Mouse (Mus musculus) T-helper 2 cell (primary cell): ENCODE measurements around the gene Asap3.

ENCODE experiments used
- in situ Hi-C: fragments of 300-600 bp; cut with MboI, MseI; formaldehyde crosslinking; loops from one replicate; pipeline ENCODE4 v1.15.1; 2025; ENCODE audit warnings: high pct_unique_total_duplicates

The Asap3 gene

DNA sequence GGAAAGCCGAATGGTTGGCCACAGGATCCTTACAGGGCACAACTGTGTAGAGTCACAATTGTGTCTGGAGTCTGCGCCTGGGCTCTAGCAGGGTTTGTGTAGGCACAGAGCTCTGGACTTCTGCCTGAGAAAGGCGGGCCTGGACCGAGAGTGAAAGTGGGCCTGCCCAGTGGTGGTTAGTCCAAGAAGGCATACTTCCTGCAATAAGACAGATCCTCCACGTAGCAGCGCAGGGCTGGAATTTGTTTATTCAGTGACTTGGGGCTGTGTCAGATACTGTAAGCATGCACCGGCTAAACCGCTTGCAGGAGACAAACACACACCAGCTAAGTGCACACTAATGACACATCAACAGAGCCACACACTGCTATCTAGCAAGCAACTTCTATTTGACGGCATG is 43.6 kb downstream of the Asap3 start:
- in situ Hi-C loops: no loop called here

GRCm38 (mm10) chr4:136255919-136256318 is 49.8 kb downstream of the Asap3 start:
- in situ Hi-C loops: no loop called here

DNA sequence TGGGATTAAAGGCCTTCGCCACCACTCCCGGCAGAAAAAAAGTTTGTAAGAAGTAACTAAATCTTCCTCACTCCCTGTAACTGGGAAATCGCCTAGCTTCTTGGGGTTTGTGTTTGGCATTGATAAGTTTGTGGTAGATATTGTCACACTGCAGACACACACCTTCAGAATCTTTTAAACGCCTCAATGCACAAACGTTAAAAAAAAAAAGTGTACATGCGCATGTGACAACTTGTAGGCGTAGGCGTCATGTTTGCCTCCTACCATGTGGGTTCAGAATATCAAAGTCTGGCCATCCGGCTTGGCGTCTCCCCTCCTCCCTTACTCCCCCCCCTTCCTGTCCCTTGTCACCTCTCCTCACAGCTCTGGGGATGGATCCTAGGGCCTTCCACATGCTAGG is 50.5 kb downstream of the Asap3 start:
- in situ Hi-C loops: no loop called here

- in situ Hi-C loops: no loop called here
These were observed 53.8 kb downstream of the Asap3 start for GRCm38 (mm10) chr4:136259916-136260315.

GRCm38 (mm10) chr4:136260491-136261180 is 54.5 kb downstream of the Asap3 start:
- in situ Hi-C loops: no loop called here

DNA sequence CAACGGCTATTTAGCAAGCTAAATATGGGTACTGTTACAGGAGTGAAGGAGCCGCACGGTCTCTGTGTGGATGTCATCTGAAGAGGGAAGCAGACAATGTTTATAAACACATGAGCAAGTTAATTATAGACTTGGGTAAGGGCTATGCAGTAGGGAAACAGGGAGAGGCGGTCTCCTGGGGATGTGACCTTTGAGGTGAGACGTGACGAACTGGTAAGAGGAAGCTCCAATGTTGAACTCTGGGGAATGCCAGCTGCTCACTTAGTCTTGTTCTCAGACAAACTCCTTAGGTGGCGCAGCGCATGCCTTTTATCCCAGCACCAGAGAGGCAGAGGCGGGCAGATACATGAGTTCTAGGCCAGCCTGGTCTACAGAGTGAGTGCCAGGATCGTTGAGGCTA is 55.7 kb downstream of the Asap3 start:
- in situ Hi-C loops: no loop called here

GRCm38 (mm10) chr4:136263555-136263954 is 57.4 kb downstream of the Asap3 start:
- in situ Hi-C loops: no loop called here

- in situ Hi-C loops: no loop called here
These were observed 60.7 kb downstream of the Asap3 start for GRCm38 (mm10) chr4:136266716-136267343.

- in situ Hi-C loops: no loop called here
These were observed 62.7 kb downstream of the Asap3 start for GRCm38 (mm10) chr4:136268912-136269311.

DNA sequence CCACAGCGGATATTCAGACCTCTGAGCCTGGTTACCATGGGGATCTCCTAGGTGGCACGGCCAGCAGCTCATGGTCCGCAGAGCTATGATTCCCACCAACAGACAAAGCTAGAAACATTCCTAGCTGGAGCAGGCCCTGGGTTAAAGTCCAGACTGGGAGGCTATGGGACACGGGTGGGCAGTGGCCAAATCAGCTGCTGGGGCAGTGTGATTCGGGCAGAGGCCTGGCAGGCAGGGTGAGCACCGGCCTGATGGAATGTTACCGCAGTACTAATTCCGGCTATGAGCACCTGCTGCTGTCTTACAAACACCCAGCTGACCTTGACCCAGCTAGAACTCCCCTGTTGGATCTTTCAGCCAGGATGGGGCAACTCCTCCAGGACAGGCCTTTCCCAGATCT is 64.5 kb downstream of the Asap3 start:
- in situ Hi-C loops: no loop called here

DNA sequence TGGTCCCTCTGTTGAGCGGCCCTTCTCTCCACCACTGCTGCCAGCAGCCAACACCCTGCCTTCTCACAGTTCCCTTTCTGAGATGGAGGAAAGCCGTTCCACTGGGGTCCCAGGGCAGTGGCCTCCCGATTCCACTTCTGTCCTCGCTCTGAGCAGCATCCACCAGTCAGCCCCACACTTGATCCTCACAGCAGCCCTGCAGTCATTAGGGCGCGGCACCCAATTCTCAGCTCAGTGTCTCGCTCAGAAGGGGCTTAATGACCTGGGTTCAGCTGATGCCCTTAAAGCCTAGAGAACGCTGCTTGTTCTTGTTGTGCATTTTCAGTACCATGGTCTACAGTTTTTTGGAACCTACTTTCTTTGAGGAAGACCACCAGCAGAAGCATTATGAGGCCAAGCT is 74.9 kb downstream of the Asap3 start:
- in situ Hi-C loops: no loop called here

DNA sequence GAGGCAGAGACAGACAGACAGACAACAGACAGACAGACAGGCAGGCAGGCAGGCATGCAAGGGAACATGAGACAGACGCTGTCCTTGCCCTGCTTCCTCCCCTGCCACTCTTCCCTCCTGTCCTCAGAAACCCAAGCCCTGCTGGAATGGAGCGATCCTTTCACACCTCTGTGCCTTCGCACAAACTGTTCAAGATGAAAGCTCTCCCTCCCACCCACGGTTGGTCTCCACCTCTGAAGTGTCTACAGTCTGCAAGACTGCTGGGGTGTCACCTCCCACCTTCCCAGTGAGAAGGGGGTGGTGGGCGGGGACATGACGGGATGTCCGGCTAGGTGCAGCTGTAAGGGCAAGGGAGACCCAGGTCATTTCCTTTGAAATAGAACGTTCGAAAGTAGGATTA is 75.4 kb downstream of the Asap3 start:
- in situ Hi-C loops: no loop called here

- in situ Hi-C loops: no loop called here
These were observed 76.7 kb downstream of the Asap3 start for GRCm38 (mm10) chr4:136282621-136283480.

DNA sequence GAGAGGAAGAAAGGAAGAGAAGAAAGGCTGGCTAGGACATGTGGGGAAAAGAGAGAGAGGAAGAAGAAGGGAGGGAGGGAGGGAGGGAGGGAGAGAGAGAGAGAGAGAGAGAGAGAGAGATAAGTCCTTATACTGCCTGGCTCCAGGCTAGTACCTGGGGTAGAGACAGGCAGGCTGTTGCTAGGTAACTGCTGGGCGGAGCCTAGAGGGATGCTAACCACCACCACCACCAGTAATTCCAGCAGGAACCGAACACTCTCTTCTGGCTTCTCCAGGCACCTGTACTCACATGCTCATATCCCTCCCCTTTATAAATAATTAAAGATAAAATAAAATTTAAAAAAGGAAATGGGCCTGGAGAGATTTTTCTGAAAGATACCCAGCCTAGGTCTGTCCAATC is 77.6 kb downstream of the Asap3 start:
- in situ Hi-C loops: no loop called here

DNA sequence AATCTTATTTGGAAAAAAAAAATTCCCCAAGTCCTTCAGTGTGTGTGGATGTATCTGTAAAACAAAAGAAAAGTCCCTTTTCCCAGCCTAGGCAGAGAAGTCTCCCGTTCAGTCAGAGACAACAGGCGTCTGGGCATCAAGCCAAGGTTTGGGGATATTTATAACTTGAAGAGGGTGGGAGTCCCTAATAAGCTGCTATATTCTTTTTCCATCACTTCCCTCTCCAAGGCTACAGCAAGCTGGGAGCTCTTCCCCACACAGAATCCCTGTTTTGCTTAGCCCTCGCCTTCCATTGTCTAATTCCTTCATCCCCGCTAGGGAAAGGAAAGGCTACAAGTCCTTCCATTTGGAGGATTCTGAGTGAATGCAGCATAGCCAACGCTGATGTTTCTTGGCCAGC is 78.3 kb downstream of the Asap3 start, which contains the start of gene Zfp46:
Gene Zfp46, plus strand, starts transcription at position 229 of the 400 bp plus-strand sequence.
- in situ Hi-C loops: no loop called here

GRCm38 (mm10) chr4:136284891-136285290 is 78.7 kb downstream of the Asap3 start:
- in situ Hi-C loops: no loop called here

DNA sequence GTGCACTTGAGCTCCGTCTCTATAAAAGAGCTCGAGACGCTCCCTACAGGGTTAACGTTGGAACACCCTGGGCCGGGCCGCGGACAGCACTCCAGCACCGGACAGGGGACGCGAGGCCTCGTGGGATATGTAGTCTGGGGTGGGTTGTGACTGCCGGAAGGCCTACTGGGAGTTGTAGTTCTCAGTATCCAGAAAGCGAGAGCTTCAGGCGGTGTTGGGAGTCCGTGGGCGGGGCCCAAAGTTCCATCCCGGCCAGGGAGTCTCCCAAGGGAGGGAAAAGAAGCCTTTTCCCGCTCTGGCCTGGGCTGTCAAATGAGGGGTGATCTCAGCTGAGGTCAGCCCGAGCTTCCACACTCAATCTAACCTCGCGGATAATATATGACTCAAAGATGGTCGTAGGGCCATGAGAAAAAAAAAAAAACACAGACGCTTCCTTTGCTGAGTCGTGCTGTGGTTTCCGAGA is 79.2 kb downstream of the Asap3 start:
- in situ Hi-C loops: no loop called here

GRCm38 (mm10) chr4:136285811-136286371 is 79.7 kb downstream of the Asap3 start:
- in situ Hi-C loops: no loop called here

DNA sequence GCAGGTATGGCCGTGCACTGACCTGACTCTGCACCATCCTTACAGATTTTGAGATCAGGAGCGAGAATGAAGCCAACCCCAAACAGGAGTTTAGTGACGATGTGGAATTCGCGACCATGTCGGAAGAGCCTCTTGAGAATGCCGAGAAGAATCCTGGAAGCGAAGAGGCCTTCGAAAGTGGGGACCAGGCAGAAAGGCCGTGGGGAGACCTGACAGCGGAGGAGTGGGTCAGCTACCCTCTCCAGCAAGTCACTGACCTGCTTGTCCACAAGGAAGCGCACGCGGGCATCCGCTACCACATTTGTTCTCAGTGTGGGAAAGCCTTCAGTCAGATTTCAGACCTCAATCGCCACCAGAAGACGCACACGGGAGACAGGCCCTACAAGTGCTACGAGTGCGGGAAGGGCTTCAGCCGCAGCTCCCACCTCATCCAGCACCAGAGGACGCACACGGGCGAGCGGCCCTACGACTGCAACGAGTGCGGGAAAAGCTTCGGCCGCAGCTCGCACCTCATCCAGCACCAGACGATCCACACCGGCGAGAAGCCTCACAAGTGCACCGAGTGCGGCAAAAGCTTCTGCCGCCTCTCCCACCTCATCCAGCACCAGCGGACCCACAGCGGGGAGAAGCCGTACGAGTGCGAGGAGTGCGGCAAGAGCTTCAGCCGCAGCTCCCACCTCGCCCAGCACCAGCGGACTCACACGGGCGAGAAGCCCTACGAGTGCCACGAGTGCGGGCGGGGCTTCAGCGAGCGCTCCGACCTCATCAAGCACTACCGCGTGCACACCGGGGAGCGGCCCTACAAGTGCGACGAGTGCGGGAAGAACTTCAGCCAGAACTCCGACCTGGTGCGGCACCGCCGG is 84.0 kb downstream of the Asap3 start:
- in situ Hi-C loops: no loop called here

DNA sequence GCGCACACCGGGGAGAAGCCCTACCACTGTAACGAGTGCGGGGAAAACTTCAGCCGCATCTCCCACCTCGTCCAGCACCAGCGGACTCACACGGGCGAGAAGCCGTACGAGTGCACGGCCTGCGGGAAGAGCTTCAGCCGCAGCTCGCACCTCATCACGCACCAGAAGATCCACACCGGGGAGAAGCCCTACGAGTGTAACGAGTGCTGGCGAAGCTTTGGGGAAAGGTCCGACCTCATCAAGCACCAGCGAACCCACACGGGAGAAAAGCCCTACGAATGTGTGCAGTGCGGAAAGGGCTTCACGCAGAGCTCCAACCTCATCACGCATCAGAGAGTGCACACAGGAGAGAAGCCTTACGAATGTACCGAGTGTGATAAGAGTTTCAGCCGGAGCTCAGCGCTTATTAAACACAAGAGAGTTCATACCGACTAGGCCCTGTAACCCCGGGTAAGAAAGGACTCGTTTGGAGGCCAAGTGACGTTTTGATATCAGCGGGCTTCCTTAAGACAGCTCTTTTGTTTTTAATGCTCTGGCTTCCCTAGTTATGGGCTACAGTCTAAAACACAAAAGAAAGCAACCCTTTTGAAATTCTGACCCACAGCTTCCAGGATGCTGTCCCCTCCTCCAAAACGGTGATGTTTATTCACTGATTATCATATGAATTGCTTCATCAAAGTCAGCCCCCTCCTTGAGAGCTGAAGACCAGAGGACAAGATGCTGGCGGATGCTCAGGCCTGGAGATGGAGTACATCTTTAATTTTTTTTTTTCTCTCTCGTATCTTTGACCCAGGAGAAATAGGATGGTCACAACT is 84.8 kb downstream of the Asap3 start:
- in situ Hi-C loops: no loop called here
